Mouse (Mus musculus) lung, embryonic 16.5 days (tissue): ENCODE results near the gene Gm10985. TPM values are rescaled to one million over a fixed set of nuclear protein-coding genes. Genes with fewer than 3 reads are reported as not detected.

Experiments
- ATAC-seq: fragments of 200-750 bp; cut with Nextera tagmentation; 2 replicates; pipeline ENCODE4 v1.8.0; 2017; ENCODE audit warnings: low read depth, mild to moderate bottlenecking, moderate library complexity
- H3K27ac ChIP-seq: fragments of 300-500 bp; sonication (generic); 2 replicates; pipeline ENCODE4 v1.5.1; 2014; ENCODE audit warnings: mild to moderate bottlenecking, control low read depth, low read length
- H3K27me3 ChIP-seq: fragments of 300-500 bp; sonication (generic); 2 replicates; pipeline ENCODE4 v1.6.1; 2014; ENCODE audit warnings: low read depth, low read length, mixed read lengths; ENCODE audit not compliant: control insufficient read depth, insufficient read depth
- H3K36me3 ChIP-seq: fragments of 300-500 bp; sonication (generic); 2 replicates; pipeline ENCODE4 v1.6.1; 2014; ENCODE audit warnings: low read length; ENCODE audit not compliant: control insufficient read depth, insufficient read depth
- H3K4me1 ChIP-seq: fragments of 300-500 bp; sonication (generic); replicated peaks from 2 replicates; pipeline ENCODE4 v1.6.1; 2014; ENCODE audit warnings: low read length, mixed read lengths; ENCODE audit not compliant: control insufficient read depth, insufficient read depth
- H3K4me2 ChIP-seq: fragments of 300-500 bp; sonication (generic); 2 replicates; pipeline ENCODE4 v1.6.1; 2014; ENCODE audit warnings: low read depth, low read length, control low read depth
- H3K4me3 ChIP-seq: fragments of 300-500 bp; sonication (generic); 2 replicates; pipeline ENCODE4 v1.5.1; 2014; ENCODE audit warnings: mild to moderate bottlenecking, low read length, control low read depth
- H3K9ac ChIP-seq: fragments of 300-500 bp; sonication (generic); 2 replicates; pipeline ENCODE4 v1.6.1; 2014; ENCODE audit warnings: low read length, control low read depth
- H3K9me3 ChIP-seq: fragments of 300-500 bp; sonication (generic); 2 replicates; pipeline ENCODE4 v1.6.1; 2016; ENCODE audit warnings: low read length; ENCODE audit not compliant: control insufficient read depth
- WGBS: fragments of 180-500 bp; shearing (Covaris S2); extraction: QIAGEN DNeasy Blood & Tissue Kit; methylation state at CpG from one replicate; pipeline ENCODE4 v1.1.7; 2014; 5-methylcytosine and 5-hydroxymethylcytosine counted together
- polyA plus RNA-seq: library from polyadenylated mRNA; unstranded; fragments of >200 nt; fragmentation: Nextera tagmentation; extraction: Ambion mirVana; gene quantifications from 2 replicates; pipeline ENCODE4 v1.2.1, GENCODE M21; 2015

Gm10985 gene
- polyA plus RNA-seq, 1 experiment from 2014 or later: not detected

- no peak for ATAC-seq
- Histone ChIP-seq H3K4me2 (no peak overlapping the region), H3K27ac (no peak overlapping the region), H3K9ac (no peak overlapping the region), H3K9me3 (no peaks in the 10 kb centered on the region), H3K4me3 (no peak overlapping the region), H3K36me3 (peaks cover 24% of the 10 kb centered on the region), H3K27me3 (no peaks in the 10 kb centered on the region), H3K4me1 (no peaks in the 10 kb centered on the region)
- WGBS: 84% methylated on average over 3 of the region's 3 CpGs
Observed at GRCm38 (mm10) chr3:53854831-53855230, 9.9 kb downstream of the Gm10985 start.

- peak within 1 kb of the TSS; percentile 86 for H3K9ac ChIP-seq
- WGBS: under 1% methylated on average over 58 of the region's 58 CpGs
- H3K9me3 ChIP-seq: no peaks in the 10 kb centered on the region
- peaks cover 20% of the 10 kb centered on the region for H3K36me3 ChIP-seq
- H3K27ac ChIP-seq: peak within 1 kb of the TSS; percentile 50; the same call in 1 of the 2 replicates
- ATAC-seq: peak; percentile 99
- H3K4me1 ChIP-seq: peaks cover 6% of the 10 kb centered on the region
- no peaks in the 10 kb centered on the region for H3K27me3 ChIP-seq
- peak within 1 kb of the TSS; percentile 98 for H3K4me3 ChIP-seq
- H3K4me2 ChIP-seq: peak within 1 kb of the TSS; percentile 90
Observed at GRCm38 (mm10) chr3:53863383-53864220, 18.7 kb downstream of the Gm10985 start, which contains the start of gene Ufm1. Gene Ufm1 (minus strand): TSS chr3:53863830.

DNA sequence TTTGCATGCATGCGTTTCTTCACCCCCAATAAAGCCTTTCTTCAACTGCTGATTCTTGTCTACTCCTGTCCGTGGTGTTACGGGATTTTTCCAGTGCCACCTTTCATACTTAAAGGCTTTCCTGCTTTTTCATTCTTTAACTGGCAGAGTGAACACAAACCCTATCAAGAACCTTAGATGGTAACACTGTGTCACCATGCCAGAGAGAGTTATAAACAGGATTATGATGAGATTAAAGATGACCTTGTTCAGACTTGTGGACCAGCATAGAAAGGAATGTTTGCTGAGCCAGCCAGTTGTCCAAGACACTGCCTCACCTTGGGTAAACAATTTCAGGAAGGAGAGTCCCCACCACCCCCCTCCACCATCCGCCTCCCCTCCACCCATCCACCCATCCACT lies 23.3 kb downstream of the Gm10985 start:
- Histone ChIP-seq H3K27me3 (no peaks in the 10 kb centered on the region), H3K27ac (no peak overlapping the region), H3K4me2 (no peak overlapping the region), H3K9ac (no peak overlapping the region), H3K4me3 (no peak overlapping the region), H3K9me3 (no peaks in the 10 kb centered on the region), H3K36me3 (no peaks in the 10 kb centered on the region), H3K4me1 (no peaks in the 10 kb centered on the region)
- WGBS: 75% methylated on average over 4 of the region's 4 CpGs
- ATAC-seq: no peak

DNA sequence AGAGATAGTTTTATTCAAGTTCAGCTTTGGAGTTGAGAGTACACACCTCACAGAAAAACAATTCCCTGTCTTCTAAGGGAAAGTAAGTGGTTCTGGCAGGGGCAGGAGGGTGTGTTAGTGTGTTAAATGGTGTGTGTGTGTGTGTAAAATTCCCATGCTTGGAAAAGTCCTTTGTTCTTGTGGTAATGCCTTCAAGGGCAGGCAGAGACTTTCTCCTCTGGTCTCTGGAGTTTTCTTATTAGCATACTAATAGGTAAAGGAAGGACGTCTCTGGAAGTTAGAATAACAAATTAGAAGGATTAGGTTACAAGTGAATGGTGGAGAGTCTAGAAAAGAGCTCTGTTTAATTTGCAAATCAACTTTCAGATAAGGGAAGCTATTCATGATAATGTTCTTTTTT lies 24.4 kb downstream of the Gm10985 start:
- no peak overlapping the region for H3K27ac ChIP-seq
- no peak overlapping the region for H3K9ac ChIP-seq
- no peaks in the 10 kb centered on the region for H3K9me3 ChIP-seq
- H3K4me1 ChIP-seq: no peaks in the 10 kb centered on the region
- H3K27me3 ChIP-seq: no peaks in the 10 kb centered on the region
- H3K4me3 ChIP-seq: no peak overlapping the region
- H3K4me2 ChIP-seq: no peak overlapping the region
- no peaks in the 10 kb centered on the region for H3K36me3 ChIP-seq
- WGBS: 2% methylated on average over 1 of the region's 1 CpGs
- no peak for ATAC-seq

DNA sequence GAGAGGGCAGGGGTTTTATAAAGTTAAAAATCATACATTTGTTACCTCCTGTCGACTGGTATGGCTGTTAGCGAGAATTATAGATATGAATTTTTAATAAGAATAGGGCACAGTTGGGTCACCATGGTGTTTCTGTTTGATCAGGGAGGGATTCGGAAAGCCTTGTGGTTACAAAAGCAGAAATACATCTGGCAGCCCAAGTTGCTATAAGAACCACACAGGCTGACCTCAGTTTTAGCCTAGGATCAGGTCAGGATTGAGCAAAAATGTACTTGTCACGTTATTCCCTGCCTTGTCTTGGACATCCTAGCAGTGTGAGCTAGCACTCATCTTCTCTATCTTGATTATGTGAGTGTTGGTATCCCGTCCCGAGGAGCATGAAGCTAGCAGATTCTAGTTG lies 25.6 kb downstream of the Gm10985 start:
- no peaks in the 10 kb centered on the region for H3K4me1 ChIP-seq
- ATAC-seq: no peak
- no peaks in the 10 kb centered on the region for H3K27me3 ChIP-seq
- H3K4me3 ChIP-seq: no peak overlapping the region
- H3K9me3 ChIP-seq: no peaks in the 10 kb centered on the region
- H3K4me2 ChIP-seq: no peak overlapping the region
- WGBS: 74% methylated on average over 6 of the region's 6 CpGs
- H3K36me3 ChIP-seq: no peaks in the 10 kb centered on the region
- no peak overlapping the region for H3K27ac ChIP-seq
- H3K9ac ChIP-seq: no peak overlapping the region

DNA sequence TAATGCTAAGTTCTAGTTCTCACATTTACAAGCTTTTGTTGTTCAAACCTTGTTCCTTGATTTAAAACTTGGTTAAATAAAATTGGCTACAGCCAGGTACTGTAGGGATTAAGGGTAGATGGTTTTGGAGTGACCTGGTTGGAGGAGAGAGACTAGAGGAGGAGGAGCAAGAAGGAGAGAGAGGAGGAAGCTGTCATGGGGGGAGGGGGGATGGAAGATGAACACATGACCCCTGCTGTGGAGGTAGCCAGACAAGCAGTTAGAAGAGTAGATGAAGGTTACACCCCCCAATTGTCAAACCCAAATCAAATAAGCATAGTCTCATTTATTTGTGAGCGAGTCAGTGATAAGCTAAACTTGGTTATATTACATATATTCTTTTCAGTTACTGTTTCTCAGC lies 26.7 kb downstream of the Gm10985 start:
- WGBS: 83% methylated on average over 1 of the region's 1 CpGs
- Histone ChIP-seq H3K4me3 (no peak overlapping the region), H3K4me2 (no peak overlapping the region), H3K27me3 (no peaks in the 10 kb centered on the region), H3K9me3 (no peaks in the 10 kb centered on the region), H3K36me3 (no peaks in the 10 kb centered on the region), H3K9ac (no peak overlapping the region), H3K4me1 (no peaks in the 10 kb centered on the region), H3K27ac (no peak overlapping the region)
- no peak for ATAC-seq

DNA sequence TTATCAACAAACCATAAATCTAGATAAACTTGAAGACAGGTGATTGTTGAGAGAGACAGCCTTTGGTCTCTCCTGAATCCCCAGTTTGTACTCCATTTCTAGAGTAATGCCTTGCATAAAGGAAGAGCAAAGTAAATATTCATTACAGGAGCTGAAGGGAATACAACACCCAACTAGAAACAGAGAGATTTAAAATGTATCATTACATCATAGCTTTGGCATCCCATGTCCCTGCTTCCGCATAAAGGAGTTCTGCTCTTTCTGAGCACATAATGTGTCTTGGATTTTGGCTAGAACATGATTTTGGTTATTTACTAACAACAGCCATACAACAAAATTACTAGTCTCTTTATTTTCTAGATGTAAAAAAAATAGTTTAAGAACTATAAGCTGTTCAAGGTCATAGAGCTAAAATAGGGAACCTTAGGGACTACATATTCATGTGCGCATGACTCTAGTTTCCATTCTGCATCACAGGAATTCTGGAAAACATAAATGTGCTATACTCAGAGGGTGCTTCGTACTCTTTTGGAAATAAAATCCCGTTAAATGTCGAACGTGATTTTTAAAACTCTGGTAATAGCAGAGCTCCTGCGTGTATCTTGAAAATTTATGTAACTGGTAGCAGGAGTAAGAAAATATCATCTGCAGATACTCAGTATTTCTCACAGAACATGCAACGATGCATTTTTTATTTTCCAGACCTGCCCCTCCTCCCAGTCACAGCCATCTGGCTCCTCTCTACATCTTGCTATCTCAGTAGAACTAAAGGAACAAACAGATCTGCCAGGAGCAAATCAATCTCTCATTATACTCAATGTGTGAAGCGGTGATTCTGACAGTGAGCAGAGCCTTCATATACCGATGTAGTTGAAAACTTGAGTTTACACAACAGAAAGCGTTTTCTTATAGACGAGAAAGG lies 46.0 kb downstream of the Gm10985 start:
- no peak overlapping the region for H3K9ac ChIP-seq
- 0 out of 2 replicates have a peak, but pooled peaks have one; percentile 20 for ATAC-seq
- no peak overlapping the region for H3K4me2 ChIP-seq
- H3K9me3 ChIP-seq: no peaks in the 10 kb centered on the region
- H3K27ac ChIP-seq: no peak overlapping the region
- H3K4me3 ChIP-seq: no peak overlapping the region
- 59% methylated on average over 12 of the region's 12 CpGs for WGBS
- no peaks in the 10 kb centered on the region for H3K36me3 ChIP-seq
- no peaks in the 10 kb centered on the region for H3K4me1 ChIP-seq
- no peaks in the 10 kb centered on the region for H3K27me3 ChIP-seq
